ENCODE assay signal across 13 mouse cellular contexts in genomic region chr8:57918720-57919640, GRCm38 (mm10).
A peak's percentile ranks its signal among the peaks of the same experiment; 100 is the strongest.
DNase-seq lines count a peak whose midpoint lies in the region; ATAC-seq and TF ChIP-seq lines count a peak whose summit lies in the region.
"Had no signal": no experiment of that assay in that cellular context is flagged by ENCODE, and none has a peak within 500 bp of the region (broad histone marks: within the 10 kb centered on the region; RNA-seq: fewer than 3 reads in every experiment).

No protein-coding gene starts in this region.

- H3K36me3 ChIP-seq in forebrain, embryonic 10.5 days (replicated peaks), result no peaks in the 10 kb centered on the region
- H3K36me3 ChIP-seq in forebrain, embryonic 16.5 days (ENCODE audit: control insufficient read depth, insufficient read depth), result no peaks in the 10 kb centered on the region
- H3K36me3 ChIP-seq in neural tube, embryonic 11.5 days (ENCODE audit: control insufficient read depth, insufficient read depth, low read length), result no peaks in the 10 kb centered on the region
- no peaks in the 10 kb centered on the region for H3K36me3 ChIP-seq in midbrain, embryonic 14.5 days (ENCODE audit: control insufficient read depth, insufficient read depth, low read length)
- H3K36me3 ChIP-seq: G1E had no signal

- intact Hi-C loops in gastrocnemius, adult 2 months (cut with DNase I), result no loop called here

- peak overlapping the region; percentile 35; the same call in 1 of the 2 replicates for H3K27ac ChIP-seq in forebrain, embryonic 10.5 days
- H3K27ac ChIP-seq in forebrain, embryonic 16.5 days (ENCODE audit: low read length), result no peak overlapping the region
- 0 out of 2 replicates have a peak overlapping the region, but pooled peaks have one; percentile 15 for H3K27ac ChIP-seq in neural tube, embryonic 11.5 days (ENCODE audit: low read depth, low read length)
- H3K27ac ChIP-seq in midbrain, embryonic 14.5 days (replicated peaks; ENCODE audit: low read depth, low read length), result peak overlapping the region; percentile 38
- H3K27ac ChIP-seq in gastrocnemius, adult 2 months, result no peak overlapping the region

- no peak for DNase-seq in forebrain, embryonic 10.5 days (ENCODE audit: extremely low spot score, low spot score)
- no peak for DNase-seq in neural tube, embryonic 11.5 days (ENCODE audit: low spot score)
- no peak for DNase-seq in neural tube, embryonic 10.5 days (ENCODE audit: extremely low spot score, low spot score)
- peak; percentile 81 for DNase-seq in midbrain, embryonic 14.5 days
- no peak for DNase-seq in gastrocnemius, adult 2 months
- DNase-seq in ovary, postnatal 36 days (ENCODE audit: low spot score), result no peak
- DNase-seq in heart, postnatal 4 days, result no peak
- DNase-seq: cerebellum, adult 9-11 months; right cerebral cortex, postnatal 14 days had no signal

- peaks cover 39% of the 10 kb centered on the region for H3K4me1 ChIP-seq in forebrain, embryonic 10.5 days
- H3K4me1 ChIP-seq in forebrain, embryonic 16.5 days (replicated peaks; ENCODE audit: control insufficient read depth, insufficient read depth, low read length), result peaks cover 13% of the 10 kb centered on the region
- H3K4me1 ChIP-seq in neural tube, embryonic 11.5 days (ENCODE audit: control insufficient read depth, insufficient read depth, low read length), result peaks cover 8% of the 10 kb centered on the region; the same call in 1 of the 2 replicates
- peaks cover 46% of the 10 kb centered on the region for H3K4me1 ChIP-seq in midbrain, embryonic 14.5 days (ENCODE audit: control insufficient read depth, insufficient read depth, low read length)

- H3K4me2 ChIP-seq in forebrain, embryonic 16.5 days (ENCODE audit: low read length), result no peak overlapping the region
- no peak overlapping the region for H3K4me2 ChIP-seq in neural tube, embryonic 11.5 days (ENCODE audit: low read depth)
- H3K4me2 ChIP-seq in midbrain, embryonic 14.5 days (ENCODE audit: low read length), result peak overlapping the region; percentile 26

- no peak for TF ChIP-seq CTCF in gastrocnemius, adult 2 months (IDR thresholded peaks at IDR 0.05)

- ATAC-seq in forebrain, embryonic 16.5 days, result no peak
- ATAC-seq in neural tube, embryonic 11.5 days (ENCODE audit: insufficient read depth, low FRiP score, low TSS enrichment), result no peak
- peak; percentile 84 for ATAC-seq in midbrain, embryonic 14.5 days (ENCODE audit: low FRiP score, low TSS enrichment)
- ATAC-seq: lung, postnatal 0 days had no signal

- WGBS in forebrain, embryonic 10.5 days, result 36% methylated on average over 9 of the region's 9 CpGs
- WGBS in forebrain, embryonic 16.5 days, result 32% methylated on average over 9 of the region's 9 CpGs
- 47% methylated on average over 9 of the region's 9 CpGs for WGBS in neural tube, embryonic 11.5 days
- 18% methylated on average over 9 of the region's 9 CpGs for WGBS in midbrain, embryonic 14.5 days

- no peaks in the 10 kb centered on the region for H3K27me3 ChIP-seq in forebrain, embryonic 10.5 days (ENCODE audit: poor library complexity, severe bottlenecking)
- no peaks in the 10 kb centered on the region for H3K27me3 ChIP-seq in forebrain, embryonic 16.5 days (replicated peaks; ENCODE audit: control insufficient read depth, insufficient read depth, low read length)
- H3K27me3 ChIP-seq in neural tube, embryonic 11.5 days (ENCODE audit: control insufficient read depth, insufficient read depth, low read length), result no peaks in the 10 kb centered on the region
- H3K27me3 ChIP-seq in midbrain, embryonic 14.5 days (ENCODE audit: control insufficient read depth, insufficient read depth, low read length), result 0 out of 2 replicates have a peak, but pooled peaks cover 4% of the 10 kb centered on the region

- no peak overlapping the region for H3K9ac ChIP-seq in forebrain, embryonic 16.5 days (replicated peaks; ENCODE audit: low read depth, low read length)
- no peak overlapping the region for H3K9ac ChIP-seq in neural tube, embryonic 11.5 days (ENCODE audit: low read length)
- H3K9ac ChIP-seq in midbrain, embryonic 14.5 days (replicated peaks; ENCODE audit: low read length), result no peak overlapping the region

- no peaks in the 10 kb centered on the region for H3K9me3 ChIP-seq in forebrain, embryonic 10.5 days
- H3K9me3 ChIP-seq in forebrain, embryonic 16.5 days (ENCODE audit: control insufficient read depth, low read length), result no peaks in the 10 kb centered on the region
- H3K9me3 ChIP-seq in neural tube, embryonic 11.5 days (ENCODE audit: control insufficient read depth, low read length), result no peaks in the 10 kb centered on the region
- H3K9me3 ChIP-seq in midbrain, embryonic 14.5 days (ENCODE audit: control insufficient read depth, low read length), result no peaks in the 10 kb centered on the region
- H3K9me3 ChIP-seq: G1E had no signal

- H3K4me3 ChIP-seq in forebrain, embryonic 10.5 days, result no peak overlapping the region
- no peak overlapping the region for H3K4me3 ChIP-seq in forebrain, embryonic 16.5 days (replicated peaks; ENCODE audit: low read length)
- H3K4me3 ChIP-seq in neural tube, embryonic 11.5 days (ENCODE audit: low read depth, low read length), result no peak overlapping the region
- H3K4me3 ChIP-seq in midbrain, embryonic 14.5 days (replicated peaks; ENCODE audit: low read depth, low read length), result no peak overlapping the region
- H3K4me3 ChIP-seq in gastrocnemius, adult 2 months, result no peak overlapping the region
- H3K4me3 ChIP-seq: myocyte had no signal

Comparison
In these comparisons a context has a peak if more than half of its experiments do, and no peak if none do; other contexts are left out.
1. H3K27ac ChIP-seq: peak in forebrain, embryonic 10.5 days (single experiment), neural tube, embryonic 11.5 days (single experiment) and midbrain, embryonic 14.5 days (single experiment); none in forebrain, embryonic 16.5 days (single experiment) and gastrocnemius, adult 2 months (single experiment).